Mouse (Mus musculus): ENCODE results near the gene Dclre1b.
"Not testable (repeated sequence)": the region's sequence is repeated elsewhere in the genome, so short reads cannot be mapped to it uniquely, and the experiment has no call there.

Dclre1b gene

GRCm38 (mm10) chr3:103808891-103809798 is at the start of gene Dclre1b, which contains the start of the genes Ap4b1 and Gm43064:
TSS of gene Dclre1b (minus strand) at chr3:103809444.
TSS of gene Ap4b1 (plus strand) at chr3:103809520.
TSS of gene Gm43064 (plus strand) at chr3:103809573.
- peak; percentile 69 for DNase-seq (ENCODE audit: low spot score)

- DNase-seq (ENCODE audit: low spot score): no peak
Measured at GRCm38 (mm10) chr3:103857977-103858563, 48.8 kb upstream of the Dclre1b start.

- no peak for DNase-seq (ENCODE audit: low spot score)
Measured at GRCm38 (mm10) chr3:103857036-103857805, 48.0 kb upstream of the Dclre1b start.

GRCm38 (mm10) chr3:103853804-103854203 is 44.6 kb upstream of the Dclre1b start:
- no peak for DNase-seq (ENCODE audit: low spot score)

- no peak for DNase-seq (ENCODE audit: low spot score)
Measured at GRCm38 (mm10) chr3:103852565-103853299, 43.5 kb upstream of the Dclre1b start.

- no peak for DNase-seq (ENCODE audit: low spot score)
Measured at GRCm38 (mm10) chr3:103851882-103852281, 42.6 kb upstream of the Dclre1b start.

- no peak for DNase-seq (ENCODE audit: low spot score)
Measured at GRCm38 (mm10) chr3:103851481-103851880, 42.2 kb upstream of the Dclre1b start.

- no peak for DNase-seq (ENCODE audit: low spot score)
Measured at GRCm38 (mm10) chr3:103850644-103851363, 41.6 kb upstream of the Dclre1b start.

GRCm38 (mm10) chr3:103840946-103841345 is 31.7 kb upstream of the Dclre1b start:
- DNase-seq (ENCODE audit: low spot score): not testable (repeated sequence)

- DNase-seq (ENCODE audit: low spot score): not testable (repeated sequence)
Measured at GRCm38 (mm10) chr3:103840195-103840594, 31.0 kb upstream of the Dclre1b start.

- DNase-seq (ENCODE audit: low spot score): no peak
Measured at GRCm38 (mm10) chr3:103839711-103840110, 30.5 kb upstream of the Dclre1b start.

- no peak for DNase-seq (ENCODE audit: low spot score)
Measured at GRCm38 (mm10) chr3:103836453-103836852, 27.2 kb upstream of the Dclre1b start.

GRCm38 (mm10) chr3:103835951-103836310 is 26.7 kb upstream of the Dclre1b start:
- DNase-seq (ENCODE audit: low spot score): no peak

- no peak for DNase-seq (ENCODE audit: low spot score)
Measured at GRCm38 (mm10) chr3:103835272-103835950, 26.2 kb upstream of the Dclre1b start.

GRCm38 (mm10) chr3:103834001-103834400 is 24.8 kb upstream of the Dclre1b start:
- DNase-seq (ENCODE audit: low spot score): no peak

GRCm38 (mm10) chr3:103832426-103832825 is 23.2 kb upstream of the Dclre1b start, which contains the start of gene Bcl2l15:
TSS of gene Bcl2l15 (plus strand) at chr3:103832601.
- DNase-seq (ENCODE audit: low spot score): no peak

- no peak for DNase-seq (ENCODE audit: low spot score)
Measured at GRCm38 (mm10) chr3:103831146-103831545, 21.9 kb upstream of the Dclre1b start.

- not testable (repeated sequence) for DNase-seq (ENCODE audit: low spot score)
Measured at GRCm38 (mm10) chr3:103830681-103831080, 21.4 kb upstream of the Dclre1b start.

- DNase-seq (ENCODE audit: low spot score): no peak
Measured at GRCm38 (mm10) chr3:103829036-103829435, 19.8 kb upstream of the Dclre1b start.

- DNase-seq (ENCODE audit: low spot score): no peak
Measured at GRCm38 (mm10) chr3:103827548-103827947, 18.3 kb upstream of the Dclre1b start.
